Mouse (Mus musculus): ENCODE data around the gene Mtfr1l. TPM values are rescaled to one million over a fixed set of nuclear protein-coding genes. Genes with fewer than 3 reads are reported as not detected.
"Not testable (repeated sequence)": the region's sequence is repeated elsewhere in the genome, so short reads cannot be mapped to it uniquely, and the experiment has no call there.

The Mtfr1l gene
- polyA plus RNA-seq, 1 experiment from 2014 or later = 130 TPM

- ATAC-seq (ENCODE audit: insufficient number of reproducible peaks, insufficient read depth, low FRiP score, low TSS enrichment, low read depth) = no peak
- Histone ChIP-seq H3K4me2 (no peak overlapping the region), H3K4me3 (no peak overlapping the region), H3K36me3 (no peaks in the 10 kb centered on the region), H3K4me1 (peaks cover 17% of the 10 kb centered on the region), H3K27me3 (no peaks in the 10 kb centered on the region), H3K9ac (0 out of 2 replicates have a peak overlapping the region, but pooled peaks have one; percentile 11), H3K9me3 (no peaks in the 10 kb centered on the region), H3K27ac (no peak overlapping the region)
- WGBS = 89% methylated on average over 11 of the region's 11 CpGs
These were observed 20.8 kb downstream of the Mtfr1l start for GRCm38 (mm10) chr4:134514309-134514930.

GRCm38 (mm10) chr4:134512798-134513197 is 22.4 kb downstream of the Mtfr1l start:
- peaks cover 17% of the 10 kb centered on the region for H3K4me1 ChIP-seq
- H3K9me3 ChIP-seq = no peaks in the 10 kb centered on the region
- H3K9ac ChIP-seq = peak overlapping the region; percentile 37; the same call in 1 of the 2 replicates
- no peak overlapping the region for H3K27ac ChIP-seq
- peak overlapping the region; percentile 23 for H3K4me3 ChIP-seq
- no peaks in the 10 kb centered on the region for H3K36me3 ChIP-seq
- ATAC-seq (ENCODE audit: insufficient number of reproducible peaks, insufficient read depth, low FRiP score, low TSS enrichment, low read depth) = no peak
- WGBS = 31% methylated on average over 15 of the region's 15 CpGs
- H3K27me3 ChIP-seq = no peaks in the 10 kb centered on the region
- H3K4me2 ChIP-seq = peak overlapping the region; percentile 54

GRCm38 (mm10) chr4:134511730-134512129 is 23.5 kb downstream of the Mtfr1l start:
- Histone ChIP-seq H3K4me1 (peaks cover 17% of the 10 kb centered on the region), H3K27ac (no peak overlapping the region), H3K4me2 (peak overlapping the region; percentile 94), H3K4me3 (peak overlapping the region; percentile 65), H3K27me3 (no peaks in the 10 kb centered on the region), H3K9me3 (no peaks in the 10 kb centered on the region), H3K36me3 (peaks cover 6% of the 10 kb centered on the region; the same call in 1 of the 2 replicates), H3K9ac (peak overlapping the region; percentile 72; the same call in 1 of the 2 replicates)
- ATAC-seq (ENCODE audit: insufficient number of reproducible peaks, insufficient read depth, low FRiP score, low TSS enrichment, low read depth) = no peak
- WGBS = 70% methylated on average over 6 of the region's 6 CpGs

- ATAC-seq (ENCODE audit: insufficient number of reproducible peaks, insufficient read depth, low FRiP score, low TSS enrichment, low read depth) = peak; percentile 89
- Histone ChIP-seq H3K4me2 (peak within 1 kb of the TSS; percentile 94), H3K27me3 (no peaks in the 10 kb centered on the region), H3K9me3 (no peaks in the 10 kb centered on the region), H3K27ac (no peak within 1 kb of the TSS), H3K4me1 (peaks cover 17% of the 10 kb centered on the region), H3K36me3 (peaks cover 6% of the 10 kb centered on the region; the same call in 1 of the 2 replicates), H3K4me3 (peak within 1 kb of the TSS; percentile 65), H3K9ac (peak within 1 kb of the TSS; percentile 72)
- WGBS = under 1% methylated on average over 42 of the region's 42 CpGs
These were observed 24.3 kb downstream of the Mtfr1l start, which contains the start of gene Aunip for GRCm38 (mm10) chr4:134510845-134511411. Gene Aunip (plus strand): TSS chr4:134510999.

- 69% methylated on average over 4 of the region's 4 CpGs for WGBS
- Histone ChIP-seq H3K4me2 (peak overlapping the region; percentile 94), H3K27ac (no peak overlapping the region), H3K9ac (no peak overlapping the region), H3K9me3 (no peaks in the 10 kb centered on the region), H3K4me1 (peaks cover 17% of the 10 kb centered on the region), H3K4me3 (peak overlapping the region; percentile 65; the same call in 1 of the 2 replicates), H3K27me3 (no peaks in the 10 kb centered on the region), H3K36me3 (peaks cover 6% of the 10 kb centered on the region; the same call in 1 of the 2 replicates)
- ATAC-seq (ENCODE audit: insufficient number of reproducible peaks, insufficient read depth, low FRiP score, low TSS enrichment, low read depth) = no peak
These were observed 24.8 kb downstream of the Mtfr1l start for GRCm38 (mm10) chr4:134510396-134510795.

GRCm38 (mm10) chr4:134506713-134507112 is 28.5 kb downstream of the Mtfr1l start:
- H3K36me3 ChIP-seq = peaks cover 6% of the 10 kb centered on the region; the same call in 1 of the 2 replicates
- ATAC-seq (ENCODE audit: insufficient number of reproducible peaks, insufficient read depth, low FRiP score, low TSS enrichment, low read depth) = no peak

GRCm38 (mm10) chr4:134505966-134506594 is 29.1 kb downstream of the Mtfr1l start:
- no peaks in the 10 kb centered on the region for H3K27me3 ChIP-seq
- ATAC-seq (ENCODE audit: insufficient number of reproducible peaks, insufficient read depth, low FRiP score, low TSS enrichment, low read depth) = no peak
- no peak overlapping the region for H3K9ac ChIP-seq
- no peak overlapping the region for H3K4me3 ChIP-seq
- peaks cover 6% of the 10 kb centered on the region; the same call in 1 of the 2 replicates for H3K36me3 ChIP-seq
- peaks cover under 1% of the 10 kb centered on the region for H3K4me1 ChIP-seq
- H3K4me2 ChIP-seq = no peak overlapping the region
- H3K9me3 ChIP-seq = no peaks in the 10 kb centered on the region
- 76% methylated on average over 3 of the region's 4 CpGs for WGBS
- H3K27ac ChIP-seq = no peak overlapping the region

More at GRCm38 (mm10) chr4:134506713-134507112, 28.5 kb downstream of the Mtfr1l start:
- no peak overlapping the region for H3K4me2 ChIP-seq
- peaks cover 6% of the 10 kb centered on the region for H3K4me1 ChIP-seq
- no peak overlapping the region for H3K4me3 ChIP-seq
- no peaks in the 10 kb centered on the region for H3K9me3 ChIP-seq
- no peaks in the 10 kb centered on the region for H3K27me3 ChIP-seq
- H3K9ac ChIP-seq = no peak overlapping the region
- H3K27ac ChIP-seq = no peak overlapping the region
- WGBS = 88% methylated on average over 19 of the region's 19 CpGs

- no peak for ATAC-seq (ENCODE audit: insufficient number of reproducible peaks, insufficient read depth, low FRiP score, low TSS enrichment, low read depth)
- H3K27me3 ChIP-seq = no peaks in the 10 kb centered on the region
- no peak overlapping the region for H3K4me3 ChIP-seq
- 83% methylated on average over 4 of the region's 4 CpGs for WGBS
- H3K27ac ChIP-seq = no peak overlapping the region
- no peaks in the 10 kb centered on the region for H3K4me1 ChIP-seq
- H3K4me2 ChIP-seq = no peak overlapping the region
- H3K9me3 ChIP-seq = no peaks in the 10 kb centered on the region
- H3K36me3 ChIP-seq = peaks cover 6% of the 10 kb centered on the region; the same call in 1 of the 2 replicates
- H3K9ac ChIP-seq = no peak overlapping the region
These were observed 29.8 kb downstream of the Mtfr1l start for GRCm38 (mm10) chr4:134505303-134505789.

GRCm38 (mm10) chr4:134503686-134504357 is 31.4 kb downstream of the Mtfr1l start:
- 79% methylated on average over 4 of the region's 4 CpGs for WGBS
- no peak overlapping the region for H3K4me3 ChIP-seq
- no peaks in the 10 kb centered on the region for H3K9me3 ChIP-seq
- no peak for ATAC-seq (ENCODE audit: insufficient number of reproducible peaks, insufficient read depth, low FRiP score, low TSS enrichment, low read depth)
- H3K27ac ChIP-seq = no peak overlapping the region
- H3K9ac ChIP-seq = no peak overlapping the region
- H3K27me3 ChIP-seq = no peaks in the 10 kb centered on the region
- H3K36me3 ChIP-seq = peaks cover 6% of the 10 kb centered on the region; the same call in 1 of the 2 replicates
- H3K4me2 ChIP-seq = no peak overlapping the region
- no peaks in the 10 kb centered on the region for H3K4me1 ChIP-seq

GRCm38 (mm10) chr4:134501095-134501494 is 34.1 kb downstream of the Mtfr1l start:
- H3K27me3 ChIP-seq = no peaks in the 10 kb centered on the region
- ATAC-seq (ENCODE audit: insufficient number of reproducible peaks, insufficient read depth, low FRiP score, low TSS enrichment, low read depth) = no peak
- H3K9ac ChIP-seq = no peak overlapping the region
- no peaks in the 10 kb centered on the region for H3K36me3 ChIP-seq
- WGBS = 94% methylated on average over 6 of the region's 6 CpGs
- no peaks in the 10 kb centered on the region for H3K9me3 ChIP-seq
- H3K27ac ChIP-seq = no peak overlapping the region
- no peak overlapping the region for H3K4me2 ChIP-seq
- H3K4me3 ChIP-seq = no peak overlapping the region
- peaks cover 20% of the 10 kb centered on the region for H3K4me1 ChIP-seq

GRCm38 (mm10) chr4:134498983-134499382 is 36.2 kb downstream of the Mtfr1l start:
- 87% methylated on average over 6 of the region's 6 CpGs for WGBS
- ATAC-seq (ENCODE audit: insufficient number of reproducible peaks, insufficient read depth, low FRiP score, low TSS enrichment, low read depth); H3K27me3 ChIP-seq; H3K36me3 ChIP-seq; H3K27ac ChIP-seq; H3K4me3 ChIP-seq; H3K9me3 ChIP-seq; H3K4me2 ChIP-seq; H3K9ac ChIP-seq: not testable (repeated sequence)
- peaks cover 31% of the 10 kb centered on the region for H3K4me1 ChIP-seq
